Mouse (Mus musculus) bone marrow, adult 2 months (tissue): ENCODE measurements around the gene Itga5. TPM values are rescaled to one million over a fixed set of nuclear protein-coding genes. Genes with fewer than 3 reads are reported as not detected.
A peak's percentile ranks its signal among the peaks of the same experiment; 100 is the strongest.

Experiments
- H3K27ac ChIP-seq: fragments of 200-500 bp; 2 replicates; pipeline ENCODE4 v1.5.1; 2012; ENCODE audit warnings: low read depth, mild to moderate bottlenecking, control low read depth, inconsistent platforms, low read length; ENCODE audit not compliant: control insufficient read depth, poor library complexity, insufficient read depth
- H3K4me1 ChIP-seq: fragments of 200-500 bp; 2 replicates; pipeline ENCODE4 v1.6.1; 2011; ENCODE audit warnings: low read length; ENCODE audit not compliant: control insufficient read depth, insufficient read depth
- H3K4me3 ChIP-seq: fragments of 200-500 bp; replicated peaks from 2 replicates; pipeline ENCODE3; 2011; ENCODE audit warnings: mild to moderate bottlenecking, low read depth, low read length, control low read depth; ENCODE audit not compliant: control insufficient read depth
- CTCF ChIP-seq: fragments of 200-500 bp; IDR thresholded peaks from 2 replicates; pipeline ENCODE4 v1.5.1; 2011; ENCODE audit warnings: low read length, control low read depth; ENCODE audit not compliant: control insufficient read depth, insufficient read depth
- POLR2A ChIP-seq: fragments of 200-500 bp; IDR thresholded peaks from 2 replicates; pipeline ENCODE4 v1.6.1; 2011; ENCODE audit warnings: low read depth, mild to moderate bottlenecking, control low read depth, low read length, borderline replicate concordance; ENCODE audit not compliant: control insufficient read depth
- WGBS: fragments of 180-500 bp; shearing (Covaris S2); methylation state at CpG from one replicate; pipeline ENCODE4 v1.1.7; 2018; 5-methylcytosine and 5-hydroxymethylcytosine counted together
- polyA plus RNA-seq: library from polyadenylated mRNA; stranded (reverse); fragments of >200 nt; gene quantifications from 2 replicates; pipeline ENCODE4 v1.2.4, GENCODE M21; 2011; ENCODE audit warnings: low replicate concordance; ENCODE audit not compliant: missing spikeins, insufficient read depth, insufficient read length

Itga5 gene
- polyA plus RNA-seq, 1 experiment = 23.1 TPM

GRCm38 (mm10) chr15:103308056-103308875 is 58.3 kb downstream of the Itga5 start:
- 28% methylated on average over 28 of the region's 28 CpGs for WGBS
- TF ChIP-seq CTCF (peak; percentile 21; the same call in 1 of the 2 replicates), POLR2A (no peak)
- Histone ChIP-seq H3K27ac (peak overlapping the region; percentile 64), H3K4me3 (peak overlapping the region; percentile 71), H3K4me1 (peaks cover 3% of the 10 kb centered on the region)

DNA sequence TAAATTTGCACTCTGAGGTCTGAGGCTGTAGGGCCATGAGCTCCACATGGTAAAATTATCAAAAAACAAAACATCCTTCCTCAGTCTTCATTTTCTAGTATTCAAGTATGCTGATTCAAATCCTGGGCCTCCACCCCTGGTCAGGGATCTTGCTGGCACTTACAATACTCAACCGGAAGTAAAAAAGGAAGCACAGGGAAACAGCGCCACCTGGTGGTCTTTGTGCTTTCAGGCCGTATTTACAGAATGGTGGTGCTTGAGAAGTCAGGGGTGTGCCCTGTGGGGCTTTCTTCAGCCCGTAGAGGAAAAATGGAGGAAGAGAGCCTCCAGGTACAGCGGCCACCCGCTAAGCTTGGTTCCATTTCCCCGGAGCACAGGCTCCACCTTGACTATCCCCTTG is 59.4 kb downstream of the Itga5 start:
- no peak overlapping the region for H3K4me3 ChIP-seq
- peaks cover 3% of the 10 kb centered on the region for H3K4me1 ChIP-seq
- H3K27ac ChIP-seq = no peak overlapping the region
- WGBS = 0% methylated on average over 7 of the region's 7 CpGs
- TF ChIP-seq CTCF (peak; percentile 84), POLR2A (no peak)

DNA sequence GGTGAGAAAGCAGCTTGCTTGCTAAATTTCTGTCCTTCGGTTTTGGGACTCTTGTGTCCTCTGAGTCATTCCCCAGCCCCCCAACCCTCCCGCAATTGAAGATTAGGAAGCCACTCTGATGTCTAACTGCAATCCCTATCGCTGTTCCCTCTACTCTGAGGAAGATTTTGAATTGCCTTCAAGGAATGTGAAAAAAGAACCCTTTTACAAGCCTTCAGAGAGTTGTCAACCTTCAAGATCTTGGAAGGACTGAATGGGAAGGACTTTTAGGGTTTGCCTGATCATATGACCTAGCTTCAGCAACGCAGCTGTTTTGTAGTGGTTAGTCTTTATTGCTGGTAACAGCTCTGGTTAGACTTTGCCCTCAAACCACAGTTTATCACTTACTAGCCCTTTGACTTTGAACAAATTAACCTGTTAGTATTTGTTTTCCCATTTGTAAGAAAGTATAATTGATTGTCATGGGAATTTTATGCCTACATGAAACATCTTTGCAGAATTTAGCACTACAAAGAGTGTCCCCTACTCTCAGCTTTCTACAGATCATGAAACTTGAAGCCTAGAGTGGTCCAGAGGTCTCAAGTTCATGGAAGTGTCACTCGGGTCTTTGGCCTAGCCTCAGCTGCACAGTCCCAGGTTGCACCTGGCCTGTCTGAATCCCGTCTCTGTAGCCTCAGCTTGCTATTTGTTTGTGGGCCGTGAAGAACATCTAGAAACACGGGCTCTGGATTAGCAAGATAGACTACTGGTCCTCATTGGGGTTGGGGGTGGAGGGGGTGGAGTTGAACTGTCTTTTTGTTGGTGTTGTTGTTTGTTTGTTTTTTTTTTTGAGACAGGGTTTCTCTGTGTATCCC is 60.5 kb downstream of the Itga5 start:
- no peak for TF ChIP-seq CTCF
- no peak for TF ChIP-seq POLR2A
- Histone ChIP-seq H3K4me3 (no peak overlapping the region), H3K27ac (no peak overlapping the region), H3K4me1 (peaks cover 3% of the 10 kb centered on the region)
- WGBS = 31% methylated on average over 8 of the region's 8 CpGs

GRCm38 (mm10) chr15:103305070-103305678 is 61.4 kb downstream of the Itga5 start:
- Histone ChIP-seq H3K4me3 (peak overlapping the region; percentile 67), H3K4me1 (peaks cover 3% of the 10 kb centered on the region), H3K27ac (peak overlapping the region; percentile 60; the same call in 1 of the 2 replicates)
- WGBS = under 1% methylated on average over 71 of the region's 71 CpGs
- peak; percentile 52; the same call in 1 of the 2 replicates for TF ChIP-seq POLR2A
- TF ChIP-seq CTCF = no peak

DNA sequence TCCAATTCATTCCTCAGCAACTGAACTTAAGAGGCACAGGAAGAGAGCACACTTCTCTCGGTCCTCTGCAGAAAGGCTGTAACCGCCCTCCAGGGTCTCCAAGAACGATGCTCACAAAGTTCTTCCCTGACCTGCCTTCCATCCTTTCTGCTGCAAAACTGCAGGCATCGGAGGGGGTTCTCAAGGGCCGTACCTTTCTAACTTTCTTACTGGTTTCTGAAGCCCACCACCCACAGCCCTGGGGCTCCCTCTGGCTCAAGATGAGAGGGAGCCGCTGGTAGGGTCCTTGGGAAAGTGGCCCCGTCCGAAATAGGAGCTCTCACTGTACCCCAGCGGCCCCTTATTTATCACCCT is 62.0 kb downstream of the Itga5 start:
- no peak for TF ChIP-seq POLR2A
- no peak for TF ChIP-seq CTCF
- H3K27ac ChIP-seq = peak overlapping the region; percentile 33; the same call in 1 of the 2 replicates
- WGBS = 1% methylated on average over 9 of the region's 9 CpGs

GRCm38 (mm10) chr15:103303916-103304615 is 62.5 kb downstream of the Itga5 start:
- 17% methylated on average over 8 of the region's 8 CpGs for WGBS
- TF ChIP-seq POLR2A (no peak), CTCF (no peak)
- no peak overlapping the region for H3K4me3 ChIP-seq
- no peak overlapping the region for H3K27ac ChIP-seq
- no peaks in the 10 kb centered on the region; the same call in none of the 2 replicates for H3K4me1 ChIP-seq

More for the DNA sequence above, 62.0 kb downstream of the Itga5 start:
- Histone ChIP-seq H3K4me3 (peak overlapping the region; percentile 67), H3K4me1 (peaks cover 3% of the 10 kb centered on the region)

GRCm38 (mm10) chr15:103302341-103303021 is 64.1 kb downstream of the Itga5 start:
- Histone ChIP-seq H3K27ac (no peak overlapping the region), H3K4me1 (no peaks in the 10 kb centered on the region; the same call in none of the 2 replicates), H3K4me3 (no peak overlapping the region)
- WGBS = 40% methylated on average over 6 of the region's 6 CpGs
- no peak for TF ChIP-seq CTCF
- no peak for TF ChIP-seq POLR2A
